Mouse (Mus musculus): ENCODE results near the gene Hbb-bh2.

- TF ChIP-seq EP300 (IDR thresholded peaks at IDR 0.05; ENCODE audit: low read depth) (no peak), CTCF (IDR thresholded peaks at IDR 0.05; ENCODE audit: low read depth) (no peak)
These were observed 30.3 kb upstream of the Hbb-bh2 start for GRCm38 (mm10) chr7:103870667-103871066.
